Mouse (Mus musculus) hindbrain, embryonic 15.5 days (tissue): ENCODE data around the gene Cdyl. TPM values are rescaled to one million over a fixed set of nuclear protein-coding genes. Genes with fewer than 3 reads are reported as not detected.

Source experiments
- ATAC-seq: fragments of 200-750 bp; cut with Nextera tagmentation; 2 replicates; pipeline ENCODE4 v1.8.0; 2017; ENCODE audit warnings: low read depth, moderate number of reproducible peaks, moderate TSS enrichment; ENCODE audit not compliant: low FRiP score
- H3K27ac ChIP-seq: fragments of 300-500 bp; sonication (generic); replicated peaks from 2 replicates; pipeline ENCODE4 v1.5.1; 2015; ENCODE audit warnings: mild to moderate bottlenecking, inconsistent platforms
- H3K27me3 ChIP-seq: fragments of 300-500 bp; sonication (generic); 2 replicates; pipeline ENCODE4 v1.6.1; 2015; ENCODE audit warnings: control low read depth, inconsistent platforms
- H3K36me3 ChIP-seq: fragments of 300-500 bp; sonication (generic); 2 replicates; pipeline ENCODE4 v1.6.1; 2015; ENCODE audit warnings: control low read depth, inconsistent platforms
- H3K4me1 ChIP-seq: fragments of 300-500 bp; sonication (generic); replicated peaks from 2 replicates; pipeline ENCODE4 v1.6.1; 2015; ENCODE audit warnings: control low read depth, inconsistent platforms
- H3K4me2 ChIP-seq: fragments of 300-500 bp; sonication (generic); 2 replicates; pipeline ENCODE4 v1.6.1; 2015; ENCODE audit warnings: moderate library complexity, mild to moderate bottlenecking, inconsistent platforms
- H3K4me3 ChIP-seq: fragments of 300-500 bp; sonication (generic); 2 replicates; pipeline ENCODE4 v1.5.1; 2015; ENCODE audit warnings: mild to moderate bottlenecking, inconsistent platforms
- H3K9ac ChIP-seq: fragments of 300-500 bp; sonication (generic); 2 replicates; pipeline ENCODE4 v1.6.1; 2015; ENCODE audit warnings: inconsistent platforms
- H3K9me3 ChIP-seq: fragments of 300-500 bp; sonication (generic); 2 replicates; pipeline ENCODE4 v1.6.1; 2016; ENCODE audit warnings: control low read depth, inconsistent platforms
- WGBS: fragments of 180-500 bp; shearing (Covaris S2); methylation state at CpG from one replicate; pipeline ENCODE4 v1.1.7; 2015; 5-methylcytosine and 5-hydroxymethylcytosine counted together
- polyA plus RNA-seq: library from polyadenylated mRNA; unstranded; fragments of >200 nt; fragmentation: Nextera tagmentation; extraction: Ambion mirVana; gene quantifications from 2 replicates; pipeline ENCODE4 v1.2.1, GENCODE M21; 2015

Cdyl gene
- polyA plus RNA-seq, 1 experiment from 2014 or later, result 6.6 TPM

DNA sequence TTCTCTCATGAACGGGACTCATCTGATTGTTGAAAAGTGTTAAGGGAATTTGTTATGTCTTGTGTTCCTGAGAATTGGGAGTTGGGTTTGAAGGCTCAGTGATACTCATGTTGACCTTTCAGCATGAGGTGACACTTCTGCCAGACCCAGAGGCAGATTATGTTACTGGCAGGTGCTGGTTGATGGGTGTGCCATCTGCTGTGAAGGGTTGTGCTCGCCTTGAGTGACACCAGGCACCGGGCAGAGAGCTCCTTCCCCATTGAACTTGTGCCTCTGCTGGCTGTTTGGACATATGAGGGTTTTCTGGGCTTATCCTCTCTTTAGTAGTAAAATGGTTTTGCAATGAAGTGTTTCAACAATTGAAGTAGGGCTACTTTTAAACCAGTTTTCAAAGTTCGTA, 135.1 kb downstream of the Cdyl start:
- WGBS, result 82% methylated on average over 4 of the region's 4 CpGs

GRCm38 (mm10) chr13:35795887-35796286, 136.3 kb downstream of the Cdyl start:
- no peak for ATAC-seq
- Histone ChIP-seq H3K4me3 (no peak overlapping the region), H3K27ac (no peak overlapping the region), H3K27me3 (no peaks in the 10 kb centered on the region), H3K9me3 (no peaks in the 10 kb centered on the region), H3K9ac (no peak overlapping the region), H3K4me2 (no peak overlapping the region), H3K4me1 (0 out of 2 replicates have a peak, but pooled peaks cover 5% of the 10 kb centered on the region), H3K36me3 (no peaks in the 10 kb centered on the region)
- WGBS, result 74% methylated on average over 2 of the region's 2 CpGs

More for the DNA sequence above, 135.1 kb downstream of the Cdyl start:
- H3K4me3 ChIP-seq, result no peak overlapping the region
- H3K4me2 ChIP-seq, result no peak overlapping the region
- no peaks in the 10 kb centered on the region for H3K9me3 ChIP-seq
- no peak for ATAC-seq
- 0 out of 2 replicates have a peak, but pooled peaks cover 5% of the 10 kb centered on the region for H3K4me1 ChIP-seq
- H3K27ac ChIP-seq, result no peak overlapping the region
- H3K36me3 ChIP-seq, result no peaks in the 10 kb centered on the region
- H3K27me3 ChIP-seq, result no peaks in the 10 kb centered on the region
- H3K9ac ChIP-seq, result no peak overlapping the region

- H3K4me3 ChIP-seq, result no peak overlapping the region
- H3K9ac ChIP-seq, result no peak overlapping the region
- no peaks in the 10 kb centered on the region for H3K27me3 ChIP-seq
- no peak overlapping the region for H3K4me2 ChIP-seq
- WGBS, result 60% methylated on average over 4 of the region's 4 CpGs
- no peaks in the 10 kb centered on the region for H3K36me3 ChIP-seq
- no peaks in the 10 kb centered on the region for H3K9me3 ChIP-seq
- 0 out of 2 replicates have a peak, but pooled peaks cover 5% of the 10 kb centered on the region for H3K4me1 ChIP-seq
- ATAC-seq, result no peak
- H3K27ac ChIP-seq, result no peak overlapping the region
Observed at GRCm38 (mm10) chr13:35796352-35796751, 136.7 kb downstream of the Cdyl start.

DNA sequence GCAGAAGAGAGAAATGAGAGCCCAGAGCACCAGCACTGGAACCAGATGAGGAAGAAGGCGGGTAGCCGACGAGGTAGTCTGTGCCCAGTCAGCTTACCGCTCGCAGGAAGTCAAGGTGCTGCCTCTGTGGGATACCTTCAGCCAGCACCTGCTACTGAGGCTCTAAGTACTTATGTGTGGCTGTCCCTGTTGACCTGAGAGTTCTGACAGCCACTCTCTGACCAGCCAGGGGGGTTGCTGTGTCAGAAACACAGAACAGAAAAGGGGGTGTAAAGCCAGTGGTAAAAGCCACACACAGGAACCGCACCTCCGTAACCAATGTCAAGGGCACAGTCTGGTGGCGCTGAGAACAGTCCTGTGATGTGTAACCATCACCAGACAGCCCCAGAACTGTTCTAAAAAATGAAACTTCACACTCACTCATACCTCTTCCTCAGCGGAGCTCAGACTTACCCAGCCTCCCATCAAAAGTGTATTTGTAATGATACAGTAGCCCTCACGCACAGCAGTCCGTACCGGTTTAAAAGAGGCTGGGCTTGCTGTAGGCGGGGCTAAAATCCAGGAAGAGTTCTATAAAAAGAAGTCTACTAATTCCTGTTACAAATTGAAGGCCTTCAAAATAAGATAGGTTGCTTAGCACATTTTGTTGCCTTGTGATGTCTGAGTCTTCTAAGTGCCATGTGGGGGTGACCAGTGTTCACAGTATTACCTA, 138.3 kb downstream of the Cdyl start:
- Histone ChIP-seq H3K9ac (no peak overlapping the region), H3K4me1 (0 out of 2 replicates have a peak, but pooled peaks cover 5% of the 10 kb centered on the region), H3K27ac (no peak overlapping the region), H3K27me3 (no peaks in the 10 kb centered on the region), H3K4me2 (no peak overlapping the region), H3K36me3 (no peaks in the 10 kb centered on the region), H3K4me3 (no peak overlapping the region), H3K9me3 (no peaks in the 10 kb centered on the region)
- 91% methylated on average over 13 of the region's 13 CpGs for WGBS
- ATAC-seq, result no peak

DNA sequence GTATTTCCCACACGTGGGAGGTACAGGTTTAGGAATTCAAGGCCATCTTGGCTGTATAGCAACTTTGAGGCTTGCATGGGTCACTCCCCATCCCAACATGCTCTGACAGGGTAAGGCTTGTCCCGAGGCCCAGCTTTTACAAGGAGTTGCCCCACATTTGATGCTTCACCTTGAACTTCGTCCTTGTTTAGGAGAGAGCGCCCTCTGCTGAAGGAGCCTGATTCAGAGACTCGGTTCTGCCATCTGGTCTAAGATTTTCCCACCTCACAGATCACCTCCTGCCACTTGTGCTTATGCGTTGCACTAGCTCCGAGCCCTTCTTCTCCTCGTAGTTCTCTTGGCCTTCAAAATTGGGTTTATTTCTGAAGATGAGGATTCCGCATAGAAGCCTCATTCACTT, 139.0 kb downstream of the Cdyl start:
- no peak for ATAC-seq
- 76% methylated on average over 9 of the region's 9 CpGs for WGBS
- Histone ChIP-seq H3K4me3 (no peak overlapping the region), H3K9me3 (no peaks in the 10 kb centered on the region), H3K27ac (no peak overlapping the region), H3K4me1 (0 out of 2 replicates have a peak, but pooled peaks cover 5% of the 10 kb centered on the region), H3K36me3 (no peaks in the 10 kb centered on the region), H3K4me2 (no peak overlapping the region), H3K27me3 (no peaks in the 10 kb centered on the region), H3K9ac (no peak overlapping the region)

DNA sequence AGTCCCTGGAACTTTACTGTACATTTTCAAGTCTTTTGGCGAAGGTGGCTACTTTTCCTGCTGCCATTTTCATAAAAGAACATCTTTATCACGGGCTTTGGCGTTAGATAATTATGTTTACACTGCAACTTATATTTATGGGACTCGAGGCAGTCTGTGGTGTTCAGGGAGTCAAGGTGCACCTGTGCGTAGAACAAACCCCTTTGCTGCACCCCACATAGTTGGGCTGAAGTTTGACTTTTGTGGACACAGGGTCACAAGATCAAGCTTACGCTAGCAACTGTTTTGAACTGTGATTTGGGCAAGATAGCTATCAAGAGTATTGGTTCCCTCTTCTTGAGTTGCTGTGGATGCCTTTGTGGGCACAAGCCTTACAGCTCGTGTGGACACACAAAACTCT, 140.6 kb downstream of the Cdyl start:
- H3K4me1 ChIP-seq, result 0 out of 2 replicates have a peak, but pooled peaks cover 5% of the 10 kb centered on the region
- no peak overlapping the region for H3K4me2 ChIP-seq
- no peaks in the 10 kb centered on the region for H3K9me3 ChIP-seq
- WGBS, result 95% methylated on average over 7 of the region's 7 CpGs
- H3K36me3 ChIP-seq, result no peaks in the 10 kb centered on the region
- no peak overlapping the region for H3K27ac ChIP-seq
- no peak for ATAC-seq
- no peak overlapping the region for H3K4me3 ChIP-seq
- no peak overlapping the region for H3K9ac ChIP-seq
- no peaks in the 10 kb centered on the region for H3K27me3 ChIP-seq

- Histone ChIP-seq H3K27ac (no peak overlapping the region), H3K4me2 (no peak overlapping the region), H3K9me3 (no peaks in the 10 kb centered on the region), H3K4me1 (no peaks in the 10 kb centered on the region), H3K9ac (no peak overlapping the region), H3K27me3 (no peaks in the 10 kb centered on the region), H3K36me3 (no peaks in the 10 kb centered on the region), H3K4me3 (no peak overlapping the region)
- WGBS, result 50% methylated on average over 3 of the region's 3 CpGs
- ATAC-seq, result no peak
Observed at GRCm38 (mm10) chr13:35805727-35806126, 146.1 kb downstream of the Cdyl start.

DNA sequence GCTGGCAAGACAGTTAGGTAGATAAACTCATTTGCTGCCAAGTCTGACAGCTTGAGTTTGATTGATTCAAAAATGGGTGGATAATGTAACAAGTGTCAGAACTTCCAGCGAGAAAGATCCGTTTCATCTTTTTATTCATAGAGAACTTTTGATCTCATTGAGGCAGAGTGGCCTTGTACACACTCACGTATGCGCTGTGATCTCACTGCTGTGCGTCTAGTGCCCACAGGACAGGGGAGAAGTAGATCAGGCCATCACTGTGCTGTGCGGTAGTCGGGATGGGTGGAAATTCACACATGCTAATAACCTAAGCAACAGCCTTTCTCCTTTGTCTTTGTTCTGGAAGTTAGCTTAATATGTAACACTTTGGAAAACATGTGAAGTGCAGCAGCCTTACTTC, 146.5 kb downstream of the Cdyl start:
- Histone ChIP-seq H3K27ac (no peak overlapping the region), H3K36me3 (no peaks in the 10 kb centered on the region), H3K9ac (no peak overlapping the region), H3K4me1 (no peaks in the 10 kb centered on the region), H3K9me3 (no peaks in the 10 kb centered on the region), H3K4me3 (no peak overlapping the region), H3K27me3 (no peaks in the 10 kb centered on the region), H3K4me2 (no peak overlapping the region)
- no peak for ATAC-seq
- WGBS, result 88% methylated on average over 7 of the region's 7 CpGs

GRCm38 (mm10) chr13:35807016-35807415, 147.4 kb downstream of the Cdyl start:
- no peak overlapping the region for H3K9ac ChIP-seq

DNA sequence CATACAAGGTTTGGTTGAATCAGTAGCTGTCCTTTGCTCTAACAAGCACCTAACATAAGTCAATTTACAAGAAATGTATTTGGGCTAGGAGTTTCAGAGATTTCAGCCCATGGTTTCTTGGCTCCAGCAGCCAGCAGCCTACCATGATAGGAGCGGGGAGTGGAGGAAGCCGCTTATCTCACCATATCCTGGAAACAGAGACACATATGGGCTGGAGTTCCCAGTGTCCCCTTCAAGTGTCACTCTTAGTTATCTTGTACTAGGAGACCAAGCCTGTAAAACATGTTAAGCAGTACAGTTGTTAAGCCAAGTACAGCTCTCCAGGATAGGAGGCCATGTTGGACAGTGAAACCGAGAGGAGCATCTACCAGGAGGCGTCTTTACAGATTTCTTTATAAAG, 147.9 kb downstream of the Cdyl start:
- H3K27ac ChIP-seq, result no peak overlapping the region
- no peak overlapping the region for H3K4me3 ChIP-seq
- H3K36me3 ChIP-seq, result no peaks in the 10 kb centered on the region
- no peak overlapping the region for H3K9ac ChIP-seq
- WGBS, result 96% methylated on average over 4 of the region's 4 CpGs
- no peaks in the 10 kb centered on the region for H3K9me3 ChIP-seq
- H3K27me3 ChIP-seq, result no peaks in the 10 kb centered on the region
- ATAC-seq, result no peak
- no peak overlapping the region for H3K4me2 ChIP-seq
- H3K4me1 ChIP-seq, result peaks cover 7% of the 10 kb centered on the region; the same call in 1 of the 2 replicates

More at GRCm38 (mm10) chr13:35807016-35807415, 147.4 kb downstream of the Cdyl start:
- peaks cover 7% of the 10 kb centered on the region; the same call in 1 of the 2 replicates for H3K4me1 ChIP-seq
- H3K36me3 ChIP-seq, result no peaks in the 10 kb centered on the region
- no peak overlapping the region for H3K4me2 ChIP-seq
- WGBS, result 94% methylated on average over 7 of the region's 7 CpGs
- ATAC-seq, result no peak
- no peak overlapping the region for H3K27ac ChIP-seq
- no peak overlapping the region for H3K4me3 ChIP-seq
- no peaks in the 10 kb centered on the region for H3K9me3 ChIP-seq
- no peaks in the 10 kb centered on the region for H3K27me3 ChIP-seq

- H3K9me3 ChIP-seq, result no peaks in the 10 kb centered on the region
- no peak overlapping the region for H3K4me2 ChIP-seq
- WGBS, result 94% methylated on average over 8 of the region's 8 CpGs
- no peaks in the 10 kb centered on the region for H3K27me3 ChIP-seq
- H3K36me3 ChIP-seq, result no peaks in the 10 kb centered on the region
- no peak overlapping the region for H3K9ac ChIP-seq
- H3K4me3 ChIP-seq, result no peak overlapping the region
- H3K4me1 ChIP-seq, result peaks cover 7% of the 10 kb centered on the region; the same call in 1 of the 2 replicates
- no peak overlapping the region for H3K27ac ChIP-seq
- ATAC-seq, result no peak
Observed at GRCm38 (mm10) chr13:35807940-35808339, 148.3 kb downstream of the Cdyl start.

GRCm38 (mm10) chr13:35809252-35810159, 149.9 kb downstream of the Cdyl start:
- H3K36me3 ChIP-seq, result no peaks in the 10 kb centered on the region
- no peaks in the 10 kb centered on the region for H3K9me3 ChIP-seq
- H3K4me1 ChIP-seq, result peaks cover 7% of the 10 kb centered on the region; the same call in 1 of the 2 replicates
- no peak overlapping the region for H3K27ac ChIP-seq
- 64% methylated on average over 5 of the region's 5 CpGs for WGBS
- H3K4me2 ChIP-seq, result no peak overlapping the region
- no peak for ATAC-seq
- H3K4me3 ChIP-seq, result no peak overlapping the region
- H3K9ac ChIP-seq, result no peak overlapping the region
- H3K27me3 ChIP-seq, result no peaks in the 10 kb centered on the region
